Mouse (Mus musculus): ENCODE data around the gene Nadk.

Gene Nadk

GRCm38 (mm10) chr4:155605132-155605531 lies 43.0 kb downstream of the Nadk start:
- no peak for DNase-seq

GRCm38 (mm10) chr4:155606825-155607224 lies 44.6 kb downstream of the Nadk start:
- DNase-seq: no peak

DNA sequence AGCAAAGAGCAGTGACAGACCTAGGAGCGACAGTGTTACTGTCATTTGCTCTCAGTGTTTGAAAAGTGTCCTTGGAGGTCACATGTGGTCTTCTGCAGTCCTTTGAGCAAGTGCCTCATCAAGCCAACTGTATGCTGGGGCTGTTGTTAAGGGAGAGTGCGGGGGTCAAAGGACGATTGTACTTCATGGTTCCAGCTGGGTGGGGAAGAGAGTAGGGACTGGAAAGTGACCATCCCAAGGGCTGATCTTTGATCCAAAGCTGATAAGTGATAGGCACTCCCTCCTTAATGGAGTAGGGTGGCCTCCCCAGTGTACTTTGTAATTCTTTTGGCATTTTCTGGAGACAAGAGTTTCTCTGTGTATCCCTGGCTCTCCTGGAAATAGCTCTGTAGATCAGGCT lies 49.7 kb downstream of the Nadk start:
- DNase-seq: no peak

DNA sequence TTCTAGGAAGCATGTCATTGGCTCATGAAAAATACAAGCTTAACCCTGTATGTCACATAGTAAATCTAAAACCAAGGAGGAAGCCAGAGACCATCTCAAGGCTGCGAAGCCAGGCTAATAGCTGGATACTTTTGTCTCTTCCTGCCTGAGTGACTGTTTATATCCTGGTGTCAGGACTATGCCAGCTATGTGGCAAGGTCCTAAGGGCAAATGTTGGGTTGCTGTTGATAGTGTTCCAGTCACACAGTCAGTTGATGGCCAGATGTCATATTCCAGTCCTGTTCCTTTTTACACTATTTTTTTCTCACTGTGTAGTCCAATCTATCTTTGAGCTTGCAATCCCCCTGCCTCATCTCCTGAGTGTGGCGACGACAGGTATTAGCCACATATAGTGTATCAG lies 51.1 kb downstream of the Nadk start:
- DNase-seq: no peak

DNA sequence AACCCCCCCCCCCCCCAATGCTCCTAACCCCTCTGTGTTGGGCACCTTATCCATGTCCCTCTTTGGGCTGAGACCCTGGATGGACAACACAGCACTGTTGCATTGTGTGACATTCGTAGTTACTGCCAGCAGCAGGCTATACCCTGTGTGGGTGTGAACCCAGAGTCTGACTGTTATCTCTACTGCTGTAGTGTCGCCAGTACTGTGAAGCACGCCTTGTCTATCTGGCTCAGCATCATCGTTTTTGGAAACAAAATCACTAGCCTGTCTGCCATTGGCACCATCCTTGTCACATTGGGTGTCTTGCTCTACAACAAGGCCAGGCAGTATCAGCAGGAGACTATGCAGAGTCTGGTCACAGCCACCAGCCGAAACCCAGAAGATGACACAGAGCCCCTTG lies 56.1 kb downstream of the Nadk start:
- no peak for DNase-seq

DNA sequence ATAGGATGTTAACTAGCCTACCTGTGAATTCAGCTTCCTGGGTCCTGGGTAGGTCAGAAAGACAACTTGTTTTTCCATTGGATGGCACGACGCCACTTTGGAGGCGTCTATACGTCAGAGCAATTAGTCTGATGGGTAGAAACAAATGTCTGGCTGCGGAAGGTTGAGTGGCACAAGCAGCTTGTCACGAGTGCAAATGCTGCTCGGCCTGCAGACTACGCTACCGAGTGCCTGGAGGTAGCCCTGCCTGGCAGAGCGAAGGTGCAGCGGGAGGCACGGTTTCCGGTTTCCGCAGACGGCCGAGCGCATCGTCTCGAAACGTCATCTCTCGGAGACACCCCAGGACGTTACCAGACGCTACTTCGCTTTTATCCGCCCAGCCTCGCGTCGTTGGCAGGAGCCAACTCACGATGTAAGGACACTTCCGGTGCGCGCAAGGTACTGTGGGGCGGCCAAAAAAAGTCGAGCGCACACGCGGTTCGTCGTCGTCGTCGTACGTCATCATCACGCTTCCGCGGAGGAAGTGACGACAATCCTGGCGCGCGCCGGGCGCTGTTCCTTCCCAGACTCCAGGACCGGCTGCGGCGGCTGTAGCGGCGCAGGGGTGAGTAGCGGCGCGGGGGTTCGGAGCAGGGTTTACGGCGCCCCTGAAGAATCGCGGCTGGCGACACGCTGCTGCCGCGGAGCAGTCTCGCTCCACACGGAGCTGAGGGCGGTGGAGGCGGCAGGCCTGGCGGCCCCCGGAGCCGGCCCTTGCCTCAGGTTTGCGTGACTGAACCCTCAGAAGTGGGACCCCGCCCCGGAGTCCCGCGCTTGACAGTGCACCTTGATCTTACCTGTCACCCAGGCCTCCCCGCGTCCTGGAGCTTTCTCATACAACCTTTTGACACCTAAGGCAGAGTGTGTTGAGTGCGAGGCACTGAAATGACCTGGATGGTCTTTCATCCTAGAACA lies 62.4 kb downstream of the Nadk start, which contains the start of gene Cdk11b:
Gene Cdk11b (plus strand): TSS at position 517 of the 954 bp plus-strand sequence.
- peak; percentile 99 for DNase-seq

DNA sequence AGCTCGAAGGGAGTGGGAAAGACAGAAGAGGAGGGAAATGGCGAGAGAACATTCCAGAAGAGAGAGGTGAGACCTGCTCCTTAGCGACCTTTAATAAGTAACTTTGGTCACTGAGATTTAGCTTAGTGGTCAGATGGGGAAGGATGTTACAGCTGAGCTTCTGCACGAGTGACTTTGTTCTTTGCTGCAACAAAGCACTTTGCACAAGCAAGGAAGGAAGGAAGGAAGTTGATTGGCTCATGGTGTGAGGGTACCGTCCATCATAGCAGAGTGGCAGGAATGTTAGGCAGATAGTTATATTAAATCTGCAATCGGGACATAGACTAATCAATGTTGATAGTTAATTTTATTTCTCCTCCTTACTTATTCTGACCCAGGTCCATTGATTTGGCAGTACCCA lies 68.1 kb downstream of the Nadk start:
- DNase-seq: no peak

DNA sequence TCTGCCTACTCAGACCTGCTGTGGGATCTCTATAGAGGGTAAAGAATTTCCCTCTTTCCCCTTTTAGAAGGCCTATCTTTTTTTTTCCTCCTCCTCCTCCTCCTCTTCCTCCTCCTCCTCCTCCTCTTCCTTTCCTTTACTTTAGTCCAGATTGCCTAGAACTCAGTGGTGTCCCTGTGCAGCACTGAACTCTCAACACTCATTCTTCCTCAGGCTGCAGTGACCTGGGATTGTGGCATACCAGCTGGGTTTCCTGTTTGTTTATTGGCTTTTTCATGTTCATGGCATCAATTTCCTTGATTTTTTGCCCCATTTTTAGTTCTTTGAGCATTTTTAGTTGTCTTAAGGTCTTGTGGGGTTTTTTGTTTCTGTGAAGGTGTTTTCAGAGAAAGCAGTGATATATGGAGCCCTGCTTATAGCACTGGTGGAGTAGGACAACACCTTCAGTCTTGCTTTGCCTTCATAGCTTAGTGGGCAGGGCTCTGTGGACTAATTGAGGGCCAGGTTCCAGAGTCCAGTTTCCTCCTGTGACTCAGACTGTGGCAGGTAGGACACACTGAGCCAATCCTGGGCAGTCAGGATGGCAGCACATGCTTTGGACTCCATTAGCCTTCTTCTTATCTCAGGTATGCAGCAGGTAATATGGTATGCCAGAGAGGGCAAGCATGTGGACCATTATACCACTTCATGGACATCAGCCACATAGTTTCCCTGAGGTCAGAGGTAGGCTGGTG lies 73.8 kb downstream of the Nadk start:
- no peak for DNase-seq

Data from embryo, embryonic 11 days (tissue).